Mouse (Mus musculus): Measurements from ENCODE around the gene Ric3. TPM values are rescaled to one million over a fixed set of nuclear protein-coding genes. Genes with fewer than 3 reads are reported as not detected.

Gene Ric3
- polyA plus RNA-seq, 1 experiment from 2014 or later, result 1.1 TPM

DNA sequence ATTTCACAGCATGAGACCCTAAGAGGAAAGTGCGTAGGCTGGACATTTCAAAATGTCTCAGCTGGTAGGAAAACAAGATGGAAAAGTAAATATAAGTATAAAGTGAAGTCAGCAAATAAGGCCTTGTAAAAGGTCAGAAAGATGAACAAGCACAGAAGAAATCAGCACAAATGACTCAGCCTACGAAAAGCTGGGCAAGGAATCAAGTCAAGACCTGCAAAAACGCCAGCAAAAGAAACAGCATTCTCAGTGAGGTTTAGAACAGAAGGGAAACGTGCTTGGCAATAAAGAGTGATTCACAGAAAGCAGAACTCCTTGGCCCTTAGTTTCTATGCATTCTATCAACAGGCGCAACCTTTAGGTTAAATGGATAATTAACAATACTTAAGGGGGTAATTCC lies 10.8 kb downstream of the Ric3 start:
- no peak for ATAC-seq (ENCODE audit: low FRiP score, low TSS enrichment)
- TF ChIP-seq EP300 (optimal IDR thresholded peaks at IDR 0.05), result no peak
- TF ChIP-seq CTCF (IDR thresholded peaks at IDR 0.05; ENCODE audit: low read depth), result no peak
- Histone ChIP-seq H3K9me3 (ENCODE audit: control insufficient read depth, low read length) (no peaks in the 10 kb centered on the region), H3K4me1 (replicated peaks; ENCODE audit: control insufficient read depth, insufficient read depth) (no peaks in the 10 kb centered on the region), H3K27me3 (ENCODE audit: control insufficient read depth, insufficient read depth, low read length) (no peaks in the 10 kb centered on the region), H3K27ac (replicated peaks) (no peak overlapping the region), H3K4me2 (replicated peaks; ENCODE audit: low read depth) (no peak overlapping the region), H3K9ac (ENCODE audit: low read length) (no peak overlapping the region), H3K4me3 (ENCODE audit: low read depth, low read length) (no peak overlapping the region), H3K36me3 (ENCODE audit: control insufficient read depth, insufficient read depth, low read length) (no peaks in the 10 kb centered on the region)
- 40% methylated on average over 5 of the region's 5 CpGs for WGBS
- no peak for DNase-seq (ENCODE audit: low spot score)

- WGBS, result 56% methylated on average over 4 of the region's 4 CpGs
- ATAC-seq (ENCODE audit: low FRiP score, low TSS enrichment) (no peak), DNase-seq (ENCODE audit: low spot score) (no peak)
- no peak overlapping the region for H3K27ac ChIP-seq (replicated peaks)
- H3K36me3 ChIP-seq (ENCODE audit: control insufficient read depth, insufficient read depth, low read length), result no peaks in the 10 kb centered on the region
- H3K27me3 ChIP-seq (ENCODE audit: control insufficient read depth, insufficient read depth, low read length), result no peaks in the 10 kb centered on the region
- H3K9ac ChIP-seq (ENCODE audit: low read length), result no peak overlapping the region
- H3K4me3 ChIP-seq (ENCODE audit: low read depth, low read length), result no peak overlapping the region
- no peaks in the 10 kb centered on the region for H3K9me3 ChIP-seq (ENCODE audit: control insufficient read depth, low read length)
- H3K4me2 ChIP-seq (replicated peaks; ENCODE audit: low read depth), result no peak overlapping the region
- TF ChIP-seq EP300 (optimal IDR thresholded peaks at IDR 0.05) (no peak), CTCF (IDR thresholded peaks at IDR 0.05; ENCODE audit: low read depth) (no peak)
- H3K4me1 ChIP-seq (replicated peaks; ENCODE audit: control insufficient read depth, insufficient read depth), result no peaks in the 10 kb centered on the region
These were observed 13.5 kb downstream of the Ric3 start for GRCm38 (mm10) chr7:109069641-109070040.

GRCm38 (mm10) chr7:109059536-109059935 lies 23.6 kb downstream of the Ric3 start:
- Histone ChIP-seq H3K9ac (ENCODE audit: low read length) (no peak overlapping the region), H3K4me3 (ENCODE audit: low read depth, low read length) (no peak overlapping the region), H3K9me3 (ENCODE audit: control insufficient read depth, low read length) (no peaks in the 10 kb centered on the region), H3K27ac (replicated peaks) (no peak overlapping the region), H3K4me1 (replicated peaks; ENCODE audit: control insufficient read depth, insufficient read depth) (no peaks in the 10 kb centered on the region), H3K4me2 (replicated peaks; ENCODE audit: low read depth) (no peak overlapping the region), H3K27me3 (ENCODE audit: control insufficient read depth, insufficient read depth, low read length) (no peaks in the 10 kb centered on the region), H3K36me3 (ENCODE audit: control insufficient read depth, insufficient read depth, low read length) (no peaks in the 10 kb centered on the region)
- DNase-seq (ENCODE audit: low spot score) (no peak), ATAC-seq (ENCODE audit: low FRiP score, low TSS enrichment) (no peak)
- TF ChIP-seq EP300 (optimal IDR thresholded peaks at IDR 0.05), result no peak
- TF ChIP-seq CTCF (IDR thresholded peaks at IDR 0.05; ENCODE audit: low read depth), result no peak
- 85% methylated on average over 4 of the region's 4 CpGs for WGBS

GRCm38 (mm10) chr7:109050831-109051230 lies 32.3 kb downstream of the Ric3 start:
- Histone ChIP-seq H3K9me3 (ENCODE audit: control insufficient read depth, low read length) (no peaks in the 10 kb centered on the region), H3K27ac (replicated peaks) (no peak overlapping the region), H3K4me2 (replicated peaks; ENCODE audit: low read depth) (no peak overlapping the region), H3K4me1 (replicated peaks; ENCODE audit: control insufficient read depth, insufficient read depth) (no peaks in the 10 kb centered on the region), H3K36me3 (ENCODE audit: control insufficient read depth, insufficient read depth, low read length) (no peaks in the 10 kb centered on the region), H3K27me3 (ENCODE audit: control insufficient read depth, insufficient read depth, low read length) (no peaks in the 10 kb centered on the region), H3K9ac (ENCODE audit: low read length) (no peak overlapping the region), H3K4me3 (ENCODE audit: low read depth, low read length) (no peak overlapping the region)
- TF ChIP-seq EP300 (optimal IDR thresholded peaks at IDR 0.05) (no peak), CTCF (IDR thresholded peaks at IDR 0.05; ENCODE audit: low read depth) (no peak)
- no peak for ATAC-seq (ENCODE audit: low FRiP score, low TSS enrichment)
- no peak for DNase-seq (ENCODE audit: low spot score)
- WGBS, result 74% methylated on average over 1 of the region's 1 CpGs

- H3K9me3 ChIP-seq (ENCODE audit: control insufficient read depth, low read length), result no peaks in the 10 kb centered on the region
- H3K9ac ChIP-seq (ENCODE audit: low read length), result no peak overlapping the region
- no peak overlapping the region for H3K4me2 ChIP-seq (replicated peaks; ENCODE audit: low read depth)
- H3K27ac ChIP-seq (replicated peaks), result no peak overlapping the region
- TF ChIP-seq CTCF (IDR thresholded peaks at IDR 0.05; ENCODE audit: low read depth) (no peak), EP300 (optimal IDR thresholded peaks at IDR 0.05) (no peak)
- H3K27me3 ChIP-seq (ENCODE audit: control insufficient read depth, insufficient read depth, low read length), result no peaks in the 10 kb centered on the region
- WGBS, result 86% methylated on average over 2 of the region's 2 CpGs
- no peak overlapping the region for H3K4me3 ChIP-seq (ENCODE audit: low read depth, low read length)
- no peaks in the 10 kb centered on the region for H3K4me1 ChIP-seq (replicated peaks; ENCODE audit: control insufficient read depth, insufficient read depth)
- DNase-seq (ENCODE audit: low spot score), result no peak
- no peak for ATAC-seq (ENCODE audit: low FRiP score, low TSS enrichment)
- no peaks in the 10 kb centered on the region for H3K36me3 ChIP-seq (ENCODE audit: control insufficient read depth, insufficient read depth, low read length)
These were observed 37.3 kb downstream of the Ric3 start for GRCm38 (mm10) chr7:109045876-109046275.

DNA sequence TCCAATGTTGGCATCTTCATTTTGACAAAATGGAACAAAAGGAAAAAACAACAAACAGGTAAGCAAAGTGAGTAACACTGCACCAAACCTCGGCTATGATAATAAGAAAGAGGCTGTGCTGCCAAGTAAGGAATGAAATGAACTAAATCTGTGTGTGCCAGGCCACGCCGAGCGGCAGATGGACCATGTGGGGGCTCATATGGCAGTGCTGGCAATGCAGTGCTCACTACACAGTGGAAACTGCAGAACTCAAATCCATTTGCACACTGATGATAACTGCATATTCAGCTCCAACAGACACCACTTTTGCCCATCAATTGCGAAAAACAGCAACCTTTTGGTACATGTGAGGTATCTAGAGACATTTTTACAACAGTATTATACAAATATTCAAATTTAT lies 43.7 kb downstream of the Ric3 start:
- Histone ChIP-seq H3K27ac (replicated peaks) (no peak overlapping the region), H3K9ac (ENCODE audit: low read length) (no peak overlapping the region), H3K4me1 (replicated peaks; ENCODE audit: control insufficient read depth, insufficient read depth) (no peaks in the 10 kb centered on the region), H3K4me3 (ENCODE audit: low read depth, low read length) (no peak overlapping the region), H3K4me2 (replicated peaks; ENCODE audit: low read depth) (no peak overlapping the region), H3K27me3 (ENCODE audit: control insufficient read depth, insufficient read depth, low read length) (no peaks in the 10 kb centered on the region), H3K36me3 (ENCODE audit: control insufficient read depth, insufficient read depth, low read length) (no peaks in the 10 kb centered on the region), H3K9me3 (ENCODE audit: control insufficient read depth, low read length) (no peaks in the 10 kb centered on the region)
- WGBS, result 77% methylated on average over 5 of the region's 5 CpGs
- ATAC-seq (ENCODE audit: low FRiP score, low TSS enrichment), result no peak
- DNase-seq (ENCODE audit: low spot score), result no peak
- TF ChIP-seq CTCF (IDR thresholded peaks at IDR 0.05; ENCODE audit: low read depth) (no peak), EP300 (optimal IDR thresholded peaks at IDR 0.05) (no peak)
